Mouse (Mus musculus) MEL (cell line): ENCODE results near the gene Armc7. TPM values are rescaled to one million over a fixed set of nuclear protein-coding genes. Genes with fewer than 3 reads are reported as not detected.

Source experiments
- DNase-seq: peaks from one replicate; pipeline ENCODE4 v3.0.0; 2011; ENCODE audit warnings: low read depth, low spot score
- H3K27ac ChIP-seq: 2 replicates; pipeline ENCODE4 v1.5.1; 2012; ENCODE audit warnings: low read depth, mild to moderate bottlenecking, control low read depth, low read length, moderate library complexity; ENCODE audit not compliant: control insufficient read depth
- H3K27me3 ChIP-seq, 2 experiments: fragments of 150-350 bp in 1 of 2; sonication (generic) in 1 of 2; 2 replicates each; pipeline ENCODE4 v1.6.1; 2012; ENCODE audit warnings: low read length in 2 of 2, mild to moderate bottlenecking in 2 of 2, improper control_type of control experiment in 1 of 2, moderate library complexity in 1 of 2; ENCODE audit not compliant: insufficient read depth in 2 of 2, control insufficient read depth in 1 of 2
- H3K36me3 ChIP-seq, 2 experiments: 2 replicates each; pipeline ENCODE4 v1.6.1; 2012 to 2014; ENCODE audit warnings: low read length in 2 of 2, improper control_type of control experiment in 1 of 2, inconsistent platforms in 1 of 2, mild to moderate bottlenecking in 1 of 2; ENCODE audit not compliant: insufficient read depth in 2 of 2, control insufficient read depth in 1 of 2
- H3K4me1 ChIP-seq, 2 experiments: fragments of 150-350 bp in 1 of 2; sonication (generic) in 1 of 2; 2 replicates each; pipeline ENCODE4 v1.6.1; 2012; ENCODE audit warnings: low read length in 2 of 2, improper control_type of control experiment in 1 of 2, mild to moderate bottlenecking in 1 of 2; ENCODE audit not compliant: insufficient read depth in 2 of 2, control insufficient read depth in 1 of 2
- H3K4me3 ChIP-seq, 2 experiments: fragments of 150-350 bp in 1 of 2; sonication (generic) in 1 of 2; 2 replicates each; pipeline ENCODE4 v1.5.1; 2012; ENCODE audit warnings: low read depth in 2 of 2, low read length in 2 of 2, mild to moderate bottlenecking in 2 of 2, moderate library complexity in 2 of 2, control low read depth in 1 of 2, improper control_type of control experiment in 1 of 2; ENCODE audit not compliant: control insufficient read depth in 1 of 2, insufficient read depth in 1 of 2
- H3K79me2 ChIP-seq: 2 replicates; pipeline ENCODE4 v1.6.1; 2012; ENCODE audit warnings: mild to moderate bottlenecking, low read length, moderate library complexity; ENCODE audit not compliant: control insufficient read depth, poor library complexity, insufficient read depth
- H3K9ac ChIP-seq: 2 replicates; pipeline ENCODE4 v1.6.1; 2012; ENCODE audit warnings: low read depth, mild to moderate bottlenecking, control low read depth, low read length, moderate library complexity; ENCODE audit not compliant: control insufficient read depth, poor library complexity, severe bottlenecking
- H3K9me3 ChIP-seq: fragments of 150-350 bp; sonication (generic); replicated peaks from 2 replicates; pipeline ENCODE4 v1.6.1; 2012; ENCODE audit warnings: mild to moderate bottlenecking, low read length, improper control_type of control experiment, moderate library complexity; ENCODE audit not compliant: insufficient read depth
- CHD2 ChIP-seq: IDR thresholded peaks from 2 replicates; pipeline ENCODE4 v1.6.1; 2011; ENCODE audit warnings: low read length, improper control_type of control experiment
- E2F4 ChIP-seq: IDR thresholded peaks from 2 replicates; pipeline ENCODE4 v1.6.1; 2011; ENCODE audit warnings: low read depth, low read length, improper control_type of control experiment, borderline replicate concordance
- ELF1 ChIP-seq: IDR thresholded peaks from 2 replicates; pipeline ENCODE4 v1.6.1; 2014; ENCODE audit warnings: low read depth, mild to moderate bottlenecking, inconsistent platforms, low read length, improper control_type of control experiment, moderate library complexity
- EP300 ChIP-seq, 2 experiments: IDR thresholded peaks; 2 replicates each; pipeline ENCODE4 v1.6.1; 2011; ENCODE audit warnings: improper control_type of control experiment in 2 of 2, low read length in 2 of 2, low read depth in 1 of 2, mild to moderate bottlenecking in 1 of 2
- GABPA ChIP-seq: IDR thresholded peaks from 2 replicates; pipeline ENCODE4 v1.6.1; 2012; ENCODE audit warnings: low read depth, mild to moderate bottlenecking, inconsistent platforms, low read length, improper control_type of control experiment, moderate library complexity
- MAZ ChIP-seq: IDR thresholded peaks from 2 replicates; pipeline ENCODE4 v1.6.1; 2012; ENCODE audit warnings: low read depth, mild to moderate bottlenecking, inconsistent platforms, low read length, improper control_type of control experiment
- MXI1 ChIP-seq: IDR thresholded peaks from 2 replicates; pipeline ENCODE4 v1.6.1; 2011; ENCODE audit warnings: mild to moderate bottlenecking, low read depth, low read length, improper control_type of control experiment
- NELFE ChIP-seq: IDR thresholded peaks from 2 replicates; pipeline ENCODE4 v1.6.1; 2011; ENCODE audit warnings: low read depth, low read length, improper control_type of control experiment
- POLR2A ChIP-seq, 2 experiments: IDR thresholded peaks; 2 replicates each; pipeline ENCODE4 v1.6.1; 2011 to 2012; ENCODE audit warnings: low read length in 2 of 2, mild to moderate bottlenecking in 2 of 2, control low read depth in 1 of 2, improper control_type of control experiment in 1 of 2, low read depth in 1 of 2, moderate library complexity in 1 of 2; ENCODE audit not compliant: control insufficient read depth in 1 of 2, insufficient read depth in 1 of 2, poor library complexity in 1 of 2
- POLR2AphosphoS5 ChIP-seq: IDR thresholded peaks from 2 replicates; pipeline ENCODE4 v1.6.1; 2012; ENCODE audit warnings: low read depth, borderline replicate concordance, mild to moderate bottlenecking, inconsistent platforms, low read length, moderate library complexity, mixed read lengths
- RCOR1 ChIP-seq: IDR thresholded peaks from 2 replicates; pipeline ENCODE4 v1.6.1; 2012; ENCODE audit warnings: low read depth, mild to moderate bottlenecking, inconsistent platforms, low read length, improper control_type of control experiment
- SIN3A ChIP-seq: IDR thresholded peaks from 2 replicates; pipeline ENCODE4 v1.6.1; 2012; ENCODE audit warnings: low read length, improper control_type of control experiment, inconsistent platforms
- TAL1 ChIP-seq: IDR thresholded peaks from 2 replicates; pipeline ENCODE4 v1.6.1; 2012; ENCODE audit warnings: mild to moderate bottlenecking, inconsistent platforms, low read length, moderate library complexity, mixed read lengths
- USF1 ChIP-seq: IDR thresholded peaks from 2 replicates; pipeline ENCODE4 v1.6.1; 2014; ENCODE audit warnings: low read depth, mild to moderate bottlenecking, inconsistent platforms, low read length, improper control_type of control experiment, moderate library complexity
- ZKSCAN1 ChIP-seq: IDR thresholded peaks from 2 replicates; pipeline ENCODE4 v1.6.1; 2012; ENCODE audit warnings: low read depth, mild to moderate bottlenecking, inconsistent platforms, low read length, improper control_type of control experiment, moderate library complexity
- polyA plus RNA-seq, 2 experiments: library from polyadenylated mRNA; stranded (reverse) in 1 of 2; unstranded in 1 of 2; fragments of >175 nt in 1 of 2; fragments of >200 nt in 1 of 2; gene quantifications; 2 replicates each; pipeline versions ENCODE4 v1.2.1 to v1.2.4; 2012; ENCODE audit warnings: low replicate concordance in 2 of 2, low read depth in 1 of 2; ENCODE audit not compliant: insufficient read length in 2 of 2, insufficient read depth in 1 of 2, missing spikeins in 1 of 2
- total RNA-seq: library from RNA; depleted of rRNA; stranded (reverse); fragments of 300-350 nt; gene quantifications from 2 replicates; pipeline ENCODE4 v1.2.3, GENCODE M21; 2012

The Armc7 gene
- total and polyA plus RNA-seq, 3 experiments, result 9.1 to 13.1 TPM; not detected in 1

GRCm38 (mm10) chr11:115432814-115433213, 42.7 kb upstream of the Armc7 start:
- no peaks in the 10 kb centered on the region for H3K27me3 ChIP-seq
- H3K4me3 ChIP-seq, result no peak overlapping the region
- no peak for DNase-seq
- no peak overlapping the region for H3K9ac ChIP-seq
- H3K27ac ChIP-seq, result no peak overlapping the region
- peaks cover 0 to 5% of the 10 kb centered on the region in 2 experiments for H3K36me3 ChIP-seq
- no peaks in the 10 kb centered on the region for H3K9me3 ChIP-seq
- no peaks in the 10 kb centered on the region for H3K79me2 ChIP-seq
- H3K4me1 ChIP-seq, result peaks cover 3 to 8% of the 10 kb centered on the region in 2 experiments; a peak in 3 of 4 replicates
- TF ChIP-seq ZKSCAN1, result no peak
- TF ChIP-seq RCOR1, result no peak
- no peak for TF ChIP-seq ELF1
- no peak for TF ChIP-seq TAL1
- TF ChIP-seq GABPA, result no peak
- TF ChIP-seq POLR2AphosphoS5, result no peak
- no peak for TF ChIP-seq MAZ
- TF ChIP-seq POLR2A (IDR thresholded peaks at IDR 0.05; ENCODE audit: control insufficient read depth in 1 of 2, insufficient read depth in 1 of 2, low read depth in 1 of 2, low read length in 2 of 2, poor library complexity in 1 of 2), result no peak

GRCm38 (mm10) chr11:115433342-115433741, 42.1 kb upstream of the Armc7 start:
- Histone ChIP-seq H3K79me2 (no peaks in the 10 kb centered on the region), H3K4me3 (no peak overlapping the region), H3K27ac (no peak overlapping the region), H3K4me1 (peaks cover 3 to 8% of the 10 kb centered on the region in 2 experiments; a peak in 3 of 4 replicates), H3K27me3 (no peaks in the 10 kb centered on the region), H3K9me3 (no peaks in the 10 kb centered on the region), H3K36me3 (peaks cover 0 to 5% of the 10 kb centered on the region in 2 experiments), H3K9ac (no peak overlapping the region)
- TF ChIP-seq EP300 (IDR thresholded peaks at IDR 0.05; ENCODE audit: low read depth in 1 of 2, low read length in 2 of 2), result no peak
- no peak for TF ChIP-seq USF1
- no peak for TF ChIP-seq E2F4
- no peak for TF ChIP-seq MXI1
- TF ChIP-seq NELFE, result no peak
- no peak for TF ChIP-seq CHD2
- no peak for TF ChIP-seq SIN3A
- TF ChIP-seq ELF1, result no peak
- no peak for DNase-seq
